Mouse (Mus musculus) cerebellum, postnatal 36 days (tissue): ENCODE measurements around the gene Fxr2.

ENCODE experiments used
- DNase-seq, 2 experiments: peaks; one replicate each; pipeline ENCODE4 v3.0.0; 2021 to 2022; ENCODE audit warnings: mixed read lengths in 2 of 2

Gene Fxr2

DNA sequence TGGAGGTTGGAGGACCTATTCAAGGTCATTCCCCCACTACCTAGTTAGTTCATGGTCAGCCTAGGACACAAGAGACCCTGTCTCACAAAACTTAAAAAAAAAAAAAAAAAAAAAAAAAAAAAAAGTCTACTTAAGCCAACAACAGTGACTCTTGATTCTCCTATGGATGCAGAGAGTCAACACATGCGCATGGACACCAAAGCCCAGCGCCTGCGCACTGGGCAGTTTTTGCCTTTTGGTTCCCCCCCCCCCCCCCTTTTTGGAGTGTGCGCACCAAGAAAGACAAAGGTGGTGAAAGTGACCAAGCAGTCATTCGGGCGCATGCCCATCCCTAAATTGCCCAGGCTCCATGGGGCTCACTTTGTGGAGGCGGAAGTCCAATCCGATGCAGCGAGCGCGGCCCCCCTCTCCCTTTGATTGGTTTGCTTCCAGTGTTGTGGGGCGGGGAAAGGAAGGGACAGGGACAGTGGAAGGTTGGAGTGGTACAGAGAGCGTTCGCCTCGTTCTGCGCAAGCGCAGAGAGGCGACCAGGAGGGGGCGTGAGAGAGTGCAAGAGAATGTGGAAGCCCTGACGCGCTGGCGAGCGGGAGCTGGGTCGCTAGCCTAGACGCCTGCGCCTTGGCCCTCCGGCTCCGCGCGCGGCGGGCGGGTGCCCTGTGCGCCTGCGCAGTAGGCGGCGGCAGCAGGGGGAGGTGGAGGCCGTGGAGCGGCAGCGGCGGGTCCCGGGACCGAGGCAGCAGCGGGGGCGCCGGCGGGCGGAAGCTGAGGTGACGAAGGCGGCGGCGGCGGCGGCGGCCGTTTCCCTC is at the start of gene Fxr2:
Fxr2 (plus strand) TSS at position 707 of the 806 bp plus-strand sequence.
- peak; percentile 100 for DNase-seq

DNA sequence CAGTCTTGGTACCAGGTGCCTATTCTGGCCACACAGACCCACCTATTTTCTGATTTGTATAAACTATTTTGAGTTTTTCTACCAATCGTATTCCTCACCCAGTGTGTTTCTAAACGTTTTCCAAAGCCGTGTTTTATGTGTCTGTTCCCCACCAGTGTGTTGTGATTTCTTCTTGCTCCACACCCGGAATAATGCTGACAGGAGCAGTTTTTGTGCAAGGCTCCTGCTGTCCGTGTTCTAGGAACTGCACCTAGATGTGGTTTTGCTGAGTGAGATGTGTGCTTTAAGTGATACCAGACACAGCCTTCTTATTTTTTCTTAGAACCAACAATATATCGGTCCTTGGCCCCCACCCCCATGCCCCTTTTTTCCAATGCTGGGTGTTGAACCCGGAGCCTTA is 48.8 kb upstream of the Fxr2 start:
- DNase-seq = no peak

DNA sequence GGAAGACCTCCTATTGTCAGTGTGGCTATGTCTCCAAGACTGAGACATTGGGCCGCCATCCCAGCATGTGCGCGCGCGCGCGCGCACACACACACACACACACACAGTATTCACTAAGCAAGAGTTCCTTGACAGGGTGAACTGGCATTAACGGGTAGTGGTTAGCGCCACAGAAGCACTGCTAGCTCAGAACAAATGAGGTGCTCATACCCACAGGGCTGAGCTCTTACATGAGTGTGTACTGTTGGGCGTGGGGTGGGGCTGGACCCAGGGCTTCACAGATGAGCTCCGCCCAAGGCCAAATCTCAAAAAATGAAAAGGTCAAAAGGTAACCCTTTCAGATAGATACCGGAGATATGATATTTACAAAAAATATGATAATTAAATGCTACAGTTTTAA is 47.9 kb upstream of the Fxr2 start:
- no peak for DNase-seq

DNA sequence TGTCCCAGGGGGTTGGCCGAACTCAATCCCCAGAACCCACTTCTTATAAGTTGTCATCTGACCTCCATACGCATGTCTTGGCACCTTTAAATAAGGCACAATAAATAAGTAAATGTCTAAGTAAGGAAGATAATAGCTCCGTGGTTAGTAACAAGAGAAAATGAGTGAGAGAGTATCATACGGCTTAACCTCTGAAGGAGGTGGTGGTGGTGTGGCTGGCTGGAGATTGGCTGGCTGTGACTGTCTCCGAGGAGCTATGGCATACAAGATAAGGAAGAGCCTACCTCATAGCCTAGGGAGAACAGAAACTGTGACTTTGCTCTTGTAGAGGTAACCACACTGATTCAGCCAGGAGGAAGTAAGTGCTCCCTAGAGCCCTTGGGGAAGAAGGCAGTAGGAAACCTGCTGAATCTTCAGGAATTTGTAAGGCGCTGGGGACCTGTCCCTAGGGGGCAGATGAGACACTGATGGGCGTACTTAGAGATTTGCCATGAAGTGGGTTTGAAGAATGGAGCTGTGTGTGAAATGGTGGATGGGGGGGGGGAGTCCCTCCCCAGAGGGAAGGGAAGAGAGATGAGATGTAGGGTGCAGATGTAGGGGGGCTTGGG is 47.0 kb upstream of the Fxr2 start:
- no peak for DNase-seq

DNA sequence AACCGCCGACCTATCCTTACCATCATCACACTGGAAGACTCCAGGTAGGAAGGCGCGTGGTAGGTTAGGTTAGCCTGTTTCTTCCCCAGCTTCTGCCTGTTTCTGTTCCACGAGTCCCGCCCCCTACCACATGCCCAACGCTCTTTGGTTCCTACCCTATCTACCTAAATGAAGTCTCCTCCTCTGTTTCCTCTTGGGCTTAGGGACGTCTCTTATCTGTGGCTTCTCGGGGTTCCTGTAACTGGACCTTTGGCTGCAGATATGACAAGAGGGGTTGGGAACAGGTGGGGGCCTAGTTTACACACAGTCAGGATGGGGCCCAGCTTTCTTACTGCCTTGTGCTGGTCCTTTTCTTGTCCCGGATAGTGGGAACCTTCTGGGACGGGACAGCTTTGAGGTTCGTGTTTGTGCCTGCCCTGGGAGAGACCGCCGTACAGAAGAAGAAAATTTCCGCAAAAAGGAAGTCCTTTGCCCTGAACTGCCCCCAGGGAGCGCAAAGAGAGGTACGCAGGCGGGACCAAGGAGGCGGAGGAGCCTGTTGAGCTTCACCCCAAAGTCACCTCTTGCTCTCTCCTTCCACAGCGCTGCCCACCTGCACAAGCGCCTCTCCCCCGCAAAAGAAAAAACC is 43.5 kb upstream of the Fxr2 start:
- no peak for DNase-seq

DNA sequence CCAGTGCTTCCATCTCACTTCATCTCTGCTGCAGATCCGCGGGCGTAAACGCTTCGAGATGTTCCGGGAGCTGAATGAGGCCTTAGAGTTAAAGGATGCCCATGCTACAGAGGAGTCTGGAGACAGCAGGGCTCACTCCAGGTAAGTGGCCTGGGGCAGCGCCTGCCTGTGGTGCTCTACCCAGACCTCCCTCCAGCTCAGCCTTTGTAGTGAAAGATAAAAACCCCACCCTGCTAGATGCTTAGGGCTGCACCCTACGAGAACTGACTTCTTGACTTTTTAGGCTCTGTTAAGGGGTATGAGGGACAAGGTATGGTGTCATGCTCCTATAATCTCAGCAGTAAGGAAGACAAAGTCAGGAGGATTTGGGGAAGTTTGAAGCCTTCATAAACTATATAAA is 42.2 kb upstream of the Fxr2 start:
- no peak for DNase-seq

DNA sequence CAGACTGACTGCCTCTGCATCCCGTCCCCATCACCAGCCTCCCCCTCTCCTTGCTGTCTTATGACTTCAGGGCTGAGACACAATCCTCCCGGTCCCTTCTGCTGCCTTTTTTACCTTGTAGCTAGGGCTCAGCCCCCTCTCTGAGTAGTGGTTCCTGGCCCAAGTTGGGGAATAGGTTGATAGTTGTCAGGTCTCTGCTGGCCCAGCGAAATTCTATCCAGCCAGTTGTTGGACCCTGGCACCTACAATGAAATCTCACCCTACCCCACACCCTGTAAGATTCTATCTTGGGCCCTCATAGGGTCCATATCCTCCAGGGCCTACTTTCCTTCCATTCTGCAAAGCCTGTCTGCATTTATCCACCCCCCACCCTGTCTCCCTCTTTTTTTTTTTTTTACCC is 41.4 kb upstream of the Fxr2 start:
- DNase-seq = no peak

DNA sequence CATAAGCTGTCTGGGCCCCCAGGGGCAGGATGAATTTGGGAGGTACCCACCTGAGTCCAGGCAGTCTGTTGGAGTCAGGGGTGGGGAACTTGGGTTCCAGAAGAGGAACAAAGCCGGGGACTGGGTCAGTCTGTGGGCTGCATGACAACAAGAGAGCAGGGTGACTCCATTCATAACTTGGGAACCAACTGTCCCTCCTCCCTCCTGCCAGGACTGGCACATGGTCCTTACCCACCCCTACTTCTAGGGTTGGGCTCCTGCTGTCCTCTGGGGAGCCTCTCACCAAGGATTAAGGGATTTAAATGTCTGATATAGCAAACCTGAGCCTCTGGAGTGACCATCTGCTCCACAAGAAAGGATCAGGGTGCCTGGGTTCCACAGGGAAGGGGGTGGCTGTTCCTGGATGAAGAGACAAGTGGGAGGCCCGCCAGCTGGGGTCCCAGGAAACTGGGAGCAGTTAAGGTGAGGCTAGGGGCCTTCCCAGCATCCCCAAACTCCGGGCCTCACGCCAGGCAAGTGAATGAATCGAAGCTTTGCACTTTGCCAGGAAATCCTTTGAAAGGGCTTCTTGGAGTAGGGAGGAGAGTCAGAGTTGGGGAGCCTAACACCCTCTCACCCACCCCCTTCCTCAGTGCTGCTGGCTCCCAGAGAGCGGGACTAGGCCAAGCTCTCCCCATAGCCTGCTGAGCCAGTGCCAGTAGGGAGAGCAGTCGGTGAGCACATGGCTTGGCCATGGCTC is 40.7 kb upstream of the Fxr2 start:
- DNase-seq = peak; percentile 31 to 56

DNA sequence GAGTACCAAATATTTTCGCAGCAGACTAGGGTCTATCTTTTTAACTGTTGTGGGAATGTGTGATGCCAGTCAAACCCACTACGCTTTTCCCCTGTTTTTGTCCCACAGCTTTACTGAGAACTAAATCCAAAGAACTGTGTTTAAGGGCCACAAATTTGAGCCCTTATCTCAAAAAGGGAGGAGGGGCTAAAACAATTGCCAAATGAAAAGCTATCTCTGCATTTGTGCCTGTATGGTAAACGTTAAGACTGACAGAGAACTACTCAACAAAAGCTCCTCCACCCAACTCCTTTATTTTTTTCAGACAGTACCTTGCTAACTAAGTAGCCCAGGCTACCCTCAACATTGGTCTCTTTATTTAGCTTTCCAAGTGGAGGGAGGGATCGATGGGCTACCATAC is 40.0 kb upstream of the Fxr2 start:
- no peak for DNase-seq

DNA sequence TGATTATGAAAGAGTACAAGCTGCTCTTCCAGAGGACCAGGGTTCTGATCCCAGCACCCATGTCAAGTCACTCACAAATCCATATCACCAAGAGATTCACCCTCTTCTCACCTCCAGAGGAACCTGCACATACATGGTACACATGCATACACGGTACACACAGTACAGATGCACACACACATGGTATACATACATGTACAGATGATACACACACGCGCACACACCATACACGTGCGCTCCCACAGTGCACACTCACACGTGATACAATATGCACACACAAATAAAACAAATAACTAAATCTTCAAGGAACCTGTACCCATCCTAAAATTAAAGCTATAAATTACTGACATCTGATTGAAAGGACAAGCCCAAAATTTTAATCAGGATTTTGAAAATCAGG is 37.9 kb upstream of the Fxr2 start:
- no peak for DNase-seq

DNA sequence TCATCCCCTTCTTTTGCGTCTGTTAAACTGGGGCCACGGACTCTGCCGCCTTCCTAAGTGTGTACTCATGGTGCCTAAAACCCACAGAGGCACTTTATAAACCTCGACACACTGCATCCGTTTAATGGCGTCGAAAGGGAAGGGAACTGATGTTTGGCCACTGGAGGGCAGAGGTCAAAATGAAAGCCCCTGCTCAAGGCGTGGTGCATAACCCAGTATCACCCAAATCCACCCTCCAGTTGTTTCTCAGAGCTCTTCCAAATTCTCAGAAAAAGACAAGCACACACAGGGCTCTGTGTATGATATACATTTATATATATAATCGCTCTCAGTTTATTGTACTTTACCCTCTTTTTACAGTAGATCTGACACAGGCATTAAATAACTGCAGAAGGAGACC is 33.4 kb upstream of the Fxr2 start:
- DNase-seq = no peak

DNA sequence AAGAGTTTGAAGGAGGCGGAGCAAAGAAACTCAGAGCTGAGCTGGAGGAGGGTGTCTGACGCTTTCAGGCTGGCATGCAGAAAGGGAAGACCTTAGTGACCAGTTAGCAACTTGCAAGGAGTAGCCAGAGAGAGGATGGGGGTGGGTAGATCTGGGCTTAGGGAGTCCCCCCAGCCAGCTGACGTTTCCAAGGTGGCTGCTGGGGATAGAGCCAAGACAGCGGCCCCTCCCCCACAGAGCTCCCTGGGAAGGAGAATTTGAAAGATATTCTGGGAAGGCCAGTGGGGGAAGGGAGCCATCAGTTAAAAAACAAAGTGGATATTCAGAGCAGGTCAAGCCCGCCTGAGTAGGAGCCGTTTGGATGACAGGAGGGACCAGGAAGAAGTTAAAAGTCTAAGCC is 32.7 kb upstream of the Fxr2 start:
- peak; percentile 43 to 58 for DNase-seq

DNA sequence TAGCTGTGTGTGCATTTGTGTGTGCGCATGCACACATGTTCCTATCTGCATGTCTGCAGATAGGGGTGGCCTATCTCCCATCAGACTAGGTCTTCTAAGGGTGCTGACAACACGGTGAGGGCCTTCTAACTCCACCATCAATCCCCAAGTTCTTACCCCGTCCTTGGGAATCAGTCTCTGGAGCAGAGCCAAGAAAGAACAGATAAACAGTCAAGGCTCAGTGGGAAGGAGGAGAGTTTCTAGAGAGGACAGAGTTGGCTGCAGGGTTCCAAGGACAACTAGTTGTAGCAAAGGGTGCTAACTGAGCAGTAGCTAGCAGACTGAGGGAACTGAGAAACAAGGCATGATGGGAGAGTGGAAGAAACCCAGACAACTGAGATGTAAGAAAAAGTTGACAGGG is 31.0 kb upstream of the Fxr2 start:
- no peak for DNase-seq

DNA sequence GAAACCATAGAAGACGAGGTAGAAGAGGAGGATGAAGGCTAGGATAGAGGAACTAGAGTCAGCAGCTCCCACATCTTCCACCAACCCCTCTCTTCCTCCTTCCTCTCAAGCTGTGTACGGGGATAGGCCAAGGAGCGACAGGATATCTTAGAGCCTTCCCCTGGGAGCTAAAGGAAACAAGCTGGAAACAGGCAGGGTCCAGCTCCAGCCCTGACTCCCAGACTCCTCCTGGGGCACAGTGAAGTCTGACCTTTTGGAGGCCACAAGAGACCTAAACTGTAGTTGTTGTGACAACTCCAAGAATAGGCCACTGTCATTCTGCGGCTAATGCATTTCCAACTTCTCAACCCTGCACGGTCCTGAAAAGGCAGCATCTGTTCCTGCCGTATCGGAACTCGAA is 29.3 kb upstream of the Fxr2 start:
- peak in 1 of 2 experiments; percentile 31 for DNase-seq

DNA sequence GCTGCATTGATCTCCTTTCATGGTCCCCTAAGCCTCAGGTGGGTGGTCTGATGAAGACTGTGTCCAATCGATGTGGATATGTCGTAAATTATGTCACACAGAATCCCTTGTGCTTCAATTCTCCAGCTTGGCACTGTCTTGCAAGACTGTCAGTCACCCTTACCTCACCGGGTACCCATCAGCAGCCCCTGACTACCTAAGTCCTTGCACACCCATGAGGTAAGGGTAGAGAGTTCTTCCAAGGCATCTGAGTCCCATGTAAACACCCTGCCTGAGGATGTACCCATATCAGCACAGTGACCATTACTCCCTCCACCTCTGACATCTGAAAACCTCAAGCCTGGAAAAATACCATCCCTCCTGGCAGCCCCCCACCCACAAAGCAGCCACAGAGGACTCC is 28.4 kb upstream of the Fxr2 start:
- DNase-seq = peak in 1 of 2 experiments; percentile 23

DNA sequence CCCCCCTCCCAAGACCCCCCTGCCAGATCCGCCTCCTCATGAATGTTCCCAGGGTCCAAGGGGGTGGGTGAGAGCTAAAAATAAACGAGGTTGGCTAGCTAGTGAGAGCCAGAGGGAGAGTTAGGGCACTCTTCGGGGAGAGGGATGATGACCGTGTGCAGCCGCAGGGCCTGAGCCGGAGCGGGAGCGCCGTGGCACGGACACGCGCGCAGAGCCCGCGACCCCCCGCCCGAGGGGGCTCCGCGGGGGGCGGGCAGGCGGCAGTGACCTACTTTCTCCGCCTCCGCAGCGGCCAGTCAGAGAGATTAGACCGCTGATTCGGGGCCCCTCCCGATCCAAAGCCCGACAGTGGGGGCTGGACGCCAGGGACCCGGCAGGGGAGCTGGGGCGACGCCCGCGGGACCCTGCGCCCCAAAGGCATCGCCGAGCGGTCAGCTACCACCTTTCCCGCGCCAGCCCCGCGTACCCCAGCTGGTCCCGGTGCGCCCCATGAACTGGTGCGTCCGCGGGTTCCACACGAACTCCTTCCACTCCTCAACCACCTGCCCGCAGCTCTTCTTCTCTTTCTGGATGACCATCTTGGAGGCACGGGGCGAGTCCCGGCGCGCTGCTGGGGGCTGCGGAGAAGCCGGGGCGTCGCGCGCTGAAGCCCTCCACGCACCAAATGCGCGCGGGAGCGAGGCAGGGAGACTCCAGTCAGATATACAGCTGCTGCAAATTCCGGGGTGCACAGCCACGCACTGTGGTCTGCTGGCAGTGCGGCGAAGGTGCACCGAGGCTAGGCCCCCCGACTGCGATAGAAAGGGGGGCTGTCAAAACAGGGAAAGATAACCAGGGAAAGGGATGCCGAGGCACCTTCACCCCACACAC is 27.8 kb upstream of the Fxr2 start:
- peak; percentile 82 to 88 for DNase-seq

DNA sequence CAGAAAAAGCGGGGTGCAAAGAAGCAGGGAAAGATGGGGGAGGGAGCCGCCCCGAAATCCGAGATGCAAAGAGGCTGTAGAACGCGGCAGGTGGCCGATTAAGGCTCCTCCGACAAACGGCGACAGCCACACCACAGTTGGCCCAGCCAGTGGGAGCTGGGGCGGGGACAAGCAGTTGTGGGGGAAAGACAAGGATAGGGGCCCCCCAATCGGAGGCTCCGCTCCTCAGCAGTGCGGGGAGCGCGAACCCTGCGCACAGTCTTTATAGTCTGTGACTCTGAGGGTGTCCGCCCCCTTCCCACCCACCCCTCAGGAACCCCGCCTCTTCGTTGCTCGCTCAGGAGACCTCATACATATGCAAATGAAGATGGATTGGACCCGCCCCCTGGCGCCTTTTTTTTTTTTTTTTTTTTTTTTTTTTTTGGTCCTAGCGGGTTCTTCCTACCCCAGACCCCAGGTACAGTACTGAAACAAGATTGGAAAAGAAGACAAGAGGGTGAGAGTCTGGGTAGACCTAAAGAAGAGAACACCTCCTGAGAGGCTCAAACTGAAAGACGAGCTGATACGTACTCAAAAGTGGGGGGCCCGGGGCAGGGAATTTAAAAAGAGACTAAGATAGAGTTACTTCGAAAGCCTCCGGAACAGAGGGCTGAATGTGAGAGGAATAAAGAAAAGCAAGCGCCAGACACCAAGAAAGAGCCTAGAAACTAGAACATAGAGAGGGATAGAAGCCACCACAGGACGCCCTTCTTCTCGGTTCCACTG is 26.9 kb upstream of the Fxr2 start, which contains the start of gene Atp1b2:
Atp1b2 (minus strand) TSS at position 217 of the 765 bp plus-strand sequence.
- DNase-seq = peak; percentile 92 to 93

DNA sequence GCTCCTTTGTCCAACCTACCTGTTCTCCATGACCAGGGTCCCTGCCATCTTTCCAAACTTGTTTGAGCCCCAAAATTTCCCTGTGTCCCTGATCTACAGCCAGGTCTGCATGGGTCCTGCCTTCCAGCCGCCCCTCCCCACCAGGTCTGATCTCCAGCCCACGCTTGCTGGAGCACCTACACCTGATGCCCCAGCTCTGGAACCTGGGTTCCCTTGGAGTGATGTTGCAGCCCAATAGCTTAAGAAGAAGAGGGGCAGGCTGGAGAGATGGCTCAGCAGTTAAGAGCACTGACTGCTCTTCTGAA is 26.3 kb upstream of the Fxr2 start:
- peak in 1 of 2 experiments; percentile 27 for DNase-seq

DNA sequence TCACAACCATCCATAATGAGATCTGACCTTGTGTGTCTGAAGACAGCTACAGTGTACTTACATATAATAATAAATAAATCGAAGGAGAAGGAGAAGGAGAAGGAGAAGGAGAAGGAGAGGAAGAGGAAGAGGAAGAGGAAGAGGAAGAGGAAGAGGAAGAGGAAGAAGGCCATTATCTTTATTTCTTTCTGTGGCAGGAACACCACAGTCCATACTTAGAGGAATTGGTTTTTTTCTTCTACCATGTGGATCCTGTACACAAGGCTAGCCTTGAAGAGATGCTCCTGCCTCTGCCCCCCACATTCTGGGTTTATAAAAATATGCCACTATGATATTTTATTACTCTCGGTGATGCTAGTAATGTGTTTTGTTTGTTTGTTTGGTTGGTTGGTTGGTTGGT is 26.0 kb upstream of the Fxr2 start:
- DNase-seq = no peak

DNA sequence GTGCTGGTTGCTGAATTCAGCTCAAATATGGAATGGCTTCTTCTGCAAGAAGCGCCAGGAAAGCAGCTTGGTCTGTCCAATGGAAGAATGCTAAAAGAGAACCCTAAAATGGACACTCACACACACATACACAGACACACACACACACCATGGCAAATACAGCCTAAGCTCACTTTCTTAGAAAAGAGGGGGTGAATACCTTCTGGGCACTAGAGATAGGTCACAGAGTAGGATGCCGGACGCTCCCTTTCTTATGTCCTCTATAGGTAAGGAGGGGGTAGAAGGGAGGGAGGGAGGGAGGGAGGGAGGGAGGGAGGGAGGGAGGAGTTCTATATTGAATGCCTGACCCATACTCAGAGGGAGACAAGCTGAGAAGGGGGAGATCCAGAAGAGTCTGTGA is 24.3 kb upstream of the Fxr2 start:
- DNase-seq = no peak

DNA sequence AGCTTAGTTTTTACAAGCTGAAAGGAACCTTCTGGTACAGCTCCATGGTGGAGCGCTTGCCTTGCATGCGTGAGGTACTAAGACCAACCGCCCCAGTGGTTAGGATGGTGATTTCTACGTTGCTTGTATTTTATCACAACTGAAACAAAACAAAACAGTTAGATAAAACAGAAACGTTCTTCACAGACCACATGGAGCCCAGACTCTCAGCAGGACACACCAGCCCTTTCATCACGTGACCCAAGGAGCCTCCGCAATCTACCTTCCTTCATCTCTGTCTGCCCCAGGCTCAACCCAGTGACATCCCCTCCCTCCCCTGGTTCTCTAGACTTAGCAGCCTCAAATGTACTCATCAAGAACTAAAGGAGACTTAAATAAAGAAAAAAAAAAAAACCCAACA is 23.4 kb upstream of the Fxr2 start:
- DNase-seq = no peak

DNA sequence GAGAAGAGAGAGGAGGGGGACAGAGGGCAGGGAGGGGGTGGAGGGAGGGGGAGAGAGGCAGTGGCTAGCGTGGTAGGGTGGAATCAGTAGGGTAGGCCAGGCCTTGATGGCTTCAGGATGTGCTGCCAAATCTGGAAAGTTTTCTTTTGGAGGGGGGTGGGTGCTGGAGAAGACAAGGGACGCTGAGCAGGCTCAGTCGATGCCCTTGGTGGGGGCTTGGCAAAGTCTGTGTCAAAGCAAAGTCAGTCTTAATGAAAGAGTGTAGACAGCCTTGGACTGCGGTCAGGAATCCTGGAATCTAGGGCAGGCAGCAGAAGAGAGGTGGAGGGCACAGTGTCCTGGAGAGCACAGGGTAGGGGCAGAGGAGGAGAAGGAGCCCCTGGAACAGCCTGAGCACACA is 21.9 kb upstream of the Fxr2 start:
- no peak for DNase-seq
